Mouse (Mus musculus): ENCODE measurements around the gene Arl16. TPM values are rescaled to one million over a fixed set of nuclear protein-coding genes. Genes with fewer than 3 reads are reported as not detected.
A peak's percentile ranks its signal among the peaks of the same experiment; 100 is the strongest.

Gene Arl16
- total RNA-seq, 2 experiments from 2014 or later, result 47.2 to 49.7 TPM

DNA sequence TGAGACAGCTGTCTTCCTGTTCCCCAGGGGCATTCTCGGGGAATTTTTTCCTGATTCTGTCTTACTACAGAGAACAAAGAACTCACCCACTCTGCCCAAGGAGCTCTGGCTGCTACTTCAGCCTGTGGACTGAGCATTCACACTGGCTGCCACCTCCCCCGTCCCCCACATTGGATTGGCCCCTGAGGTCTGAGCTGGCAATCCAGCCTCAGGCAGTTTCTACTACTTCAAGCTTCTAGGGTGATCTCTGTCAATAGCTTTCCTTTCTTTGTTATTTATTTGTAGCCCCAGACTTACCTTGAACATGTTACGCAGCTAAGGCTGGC lies 25.4 kb upstream of the Arl16 start:
- DNase-seq (ENCODE audit: low spot score in 2 of 2), result no peak

DNA sequence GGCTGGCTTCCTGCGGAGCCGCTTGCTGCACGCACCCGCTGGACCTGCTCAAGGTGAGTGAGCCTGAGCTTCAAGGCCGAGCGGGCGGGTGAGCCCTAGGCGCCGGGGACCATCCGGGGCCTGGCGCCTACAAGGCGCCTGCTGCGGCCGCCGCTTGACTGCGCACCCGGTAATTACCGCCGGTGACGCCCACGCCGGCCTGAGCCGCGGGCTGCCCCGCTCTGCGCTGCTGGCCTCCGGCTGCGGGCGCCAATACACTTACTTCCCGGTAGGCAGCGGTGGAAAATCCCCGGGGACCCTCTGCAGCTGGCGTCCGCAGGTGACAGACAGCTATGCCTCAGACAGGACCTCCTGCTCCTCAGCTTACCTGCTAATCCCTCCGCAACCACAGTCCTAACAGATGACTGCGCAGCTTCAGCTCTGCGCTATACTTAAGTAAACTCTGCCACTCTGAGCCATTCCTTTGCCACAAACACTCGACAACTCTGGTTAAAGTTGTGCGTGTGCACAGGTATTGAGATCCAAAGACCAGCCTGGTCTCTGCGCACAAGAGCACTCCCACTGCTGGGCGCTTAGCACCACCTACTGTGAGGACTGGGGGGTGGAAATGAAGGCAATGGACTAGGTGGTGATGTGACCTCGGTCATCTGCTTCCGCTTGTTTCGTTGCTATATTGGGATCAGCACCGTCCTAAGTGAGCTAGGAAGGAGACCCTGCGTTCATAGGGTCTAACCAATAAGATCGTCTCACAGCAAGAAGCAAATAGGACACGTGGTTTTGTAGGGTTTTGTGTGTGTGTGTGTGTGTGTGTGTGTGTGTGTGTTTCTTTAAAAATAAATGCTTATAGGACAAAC lies 24.8 kb upstream of the Arl16 start:
- DNase-seq (ENCODE audit: low spot score in 2 of 2), result no peak

DNA sequence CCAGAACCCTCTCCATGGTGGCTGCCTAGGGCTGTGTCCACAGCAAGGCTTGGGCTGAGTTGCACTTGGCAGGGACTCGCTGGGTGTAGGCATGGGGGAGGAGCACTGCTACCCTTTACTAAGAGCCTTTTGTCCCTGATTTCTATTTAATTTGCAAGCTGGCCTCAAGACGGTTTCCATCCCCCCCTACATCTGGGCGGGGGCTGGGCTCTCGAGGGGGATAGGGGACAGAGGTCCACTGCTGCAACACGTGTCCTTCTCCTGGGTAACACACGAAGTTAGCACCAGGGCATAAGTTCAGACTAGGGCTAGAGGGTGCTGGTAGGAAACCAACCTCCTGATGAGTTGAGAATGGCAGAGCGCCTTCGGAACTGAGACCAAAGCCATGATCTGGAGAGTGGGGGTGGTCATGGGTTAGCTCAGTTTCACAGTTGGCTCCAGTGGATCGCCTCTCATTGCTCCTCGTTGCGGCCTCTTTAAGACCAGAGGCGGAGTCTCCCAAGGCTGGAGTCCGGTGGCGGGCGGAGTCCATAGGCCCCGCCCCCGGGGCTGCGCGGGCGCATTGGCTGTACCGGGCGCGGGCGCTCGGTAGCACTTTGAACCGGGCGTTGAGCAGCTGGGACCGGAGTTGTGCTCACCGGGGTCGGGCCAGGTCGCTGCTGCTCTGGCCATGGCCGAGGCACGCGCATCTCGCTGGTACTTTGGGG lies 24.1 kb upstream of the Arl16 start, which contains the start of gene Slc25a10:
Gene Slc25a10, plus strand, starts transcription at position 524 of the 707 bp plus-strand sequence.
- DNase-seq (ENCODE audit: low spot score in 2 of 2), result peak; percentile 80 to 88

DNA sequence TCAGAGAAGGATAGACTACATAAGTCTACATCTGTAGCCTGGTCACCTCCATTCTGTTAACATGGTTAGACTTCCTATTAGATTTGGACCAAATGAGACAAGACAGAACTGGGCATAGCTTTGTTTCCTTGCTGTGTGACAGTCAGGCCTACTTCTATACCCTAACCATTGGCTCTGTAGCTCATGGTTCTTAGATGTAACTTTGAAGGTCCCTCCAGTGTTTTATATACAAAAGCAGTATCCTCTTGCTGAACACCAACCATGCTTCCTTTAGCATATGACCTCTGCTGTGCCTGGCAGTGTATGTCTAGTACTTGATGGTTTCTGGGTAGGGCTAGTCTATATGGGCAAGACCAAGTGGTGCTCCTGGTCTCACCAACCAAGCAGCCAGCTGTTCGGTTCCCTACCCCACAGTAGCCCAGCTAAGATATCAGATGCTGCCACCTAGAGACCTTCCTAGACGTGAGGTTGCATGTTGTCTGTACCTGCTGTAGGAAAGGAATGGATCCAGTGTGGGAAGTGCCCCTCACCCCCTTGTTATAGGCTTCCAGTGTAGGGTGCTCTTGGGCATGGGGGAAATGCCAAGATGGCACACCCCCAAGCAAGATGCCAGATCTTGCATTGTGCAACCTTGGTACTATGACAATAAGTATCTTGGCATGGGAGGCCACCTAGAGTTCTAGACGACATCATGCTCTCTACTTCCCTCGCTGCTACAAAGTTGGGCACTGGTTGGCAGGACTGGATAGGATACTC lies 23.1 kb upstream of the Arl16 start:
- no peak for DNase-seq (ENCODE audit: low spot score in 2 of 2)

DNA sequence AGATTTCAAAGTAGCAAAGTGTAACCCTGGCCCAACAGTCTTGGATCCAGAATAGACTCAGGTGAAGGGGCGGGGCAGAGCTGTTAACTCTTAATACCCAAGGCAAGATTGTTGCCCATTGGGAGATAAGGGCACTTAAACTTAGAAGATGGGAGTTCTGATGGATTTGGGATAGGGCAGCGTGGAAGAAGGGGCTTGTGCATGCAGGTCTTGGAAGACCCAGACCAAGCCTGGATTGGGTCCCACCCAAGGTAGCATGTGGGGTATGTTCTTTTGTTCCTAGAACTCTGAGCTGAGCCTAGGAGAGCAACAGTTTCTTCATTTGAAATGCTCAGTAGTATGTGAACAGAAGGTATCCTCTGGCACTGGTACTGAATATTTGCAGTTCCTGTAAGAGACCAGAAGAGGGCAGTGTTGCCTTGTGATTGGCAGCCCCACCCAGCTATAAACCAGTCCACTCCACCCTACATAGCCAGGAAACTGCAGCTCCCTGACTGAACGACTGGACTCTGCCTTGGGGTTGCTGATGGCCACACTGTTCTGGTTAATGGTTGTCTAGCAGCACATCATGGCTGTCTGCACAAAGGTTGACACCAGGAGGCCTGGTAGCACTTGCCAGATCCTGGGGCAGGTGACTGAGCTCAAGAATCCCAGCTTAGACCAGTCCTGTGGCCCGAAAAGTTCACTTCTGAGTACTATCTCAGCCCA lies 21.8 kb upstream of the Arl16 start:
- DNase-seq (ENCODE audit: low spot score in 2 of 2), result peak; percentile 49 to 52

DNA sequence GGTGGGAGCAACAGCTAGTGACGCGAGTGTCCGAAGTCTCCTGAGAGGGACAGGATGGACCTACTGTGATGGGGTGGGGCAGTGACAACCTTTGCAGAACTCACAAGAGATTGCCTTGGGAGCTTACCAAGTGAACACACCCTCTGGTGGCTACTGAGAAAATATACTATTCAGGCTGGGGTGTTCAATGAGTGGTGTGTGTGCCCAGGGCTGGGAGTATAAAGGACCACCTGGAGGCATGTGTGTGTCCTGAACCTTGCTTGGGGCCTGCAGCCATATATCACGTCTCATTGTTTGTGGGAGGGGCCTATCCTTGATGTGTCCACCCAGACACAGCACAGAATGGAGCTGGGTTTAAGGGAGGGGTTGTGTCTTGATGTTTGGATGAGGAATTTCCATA lies 21.1 kb upstream of the Arl16 start:
- no peak for DNase-seq (ENCODE audit: low spot score in 2 of 2)

DNA sequence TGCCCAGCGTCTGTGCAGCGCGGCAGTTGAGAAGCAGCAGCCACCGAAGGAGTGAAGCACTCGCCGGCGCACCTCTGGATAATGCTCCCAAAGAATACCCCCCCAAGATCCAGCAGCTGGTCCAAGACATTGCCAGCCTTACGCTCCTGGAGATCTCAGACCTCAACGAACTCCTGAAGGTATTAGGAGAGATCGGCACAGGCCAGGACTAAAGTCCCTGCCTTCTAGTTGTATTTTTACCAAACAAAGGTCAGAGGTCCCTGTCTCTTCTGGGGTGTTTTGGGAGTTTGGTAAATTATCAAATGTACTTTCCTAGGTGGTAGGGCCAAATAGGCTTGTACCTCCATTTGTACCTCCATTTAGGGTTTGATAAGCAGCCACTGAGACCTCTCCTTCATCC lies 17.8 kb upstream of the Arl16 start:
- no peak for DNase-seq (ENCODE audit: low spot score in 2 of 2)

DNA sequence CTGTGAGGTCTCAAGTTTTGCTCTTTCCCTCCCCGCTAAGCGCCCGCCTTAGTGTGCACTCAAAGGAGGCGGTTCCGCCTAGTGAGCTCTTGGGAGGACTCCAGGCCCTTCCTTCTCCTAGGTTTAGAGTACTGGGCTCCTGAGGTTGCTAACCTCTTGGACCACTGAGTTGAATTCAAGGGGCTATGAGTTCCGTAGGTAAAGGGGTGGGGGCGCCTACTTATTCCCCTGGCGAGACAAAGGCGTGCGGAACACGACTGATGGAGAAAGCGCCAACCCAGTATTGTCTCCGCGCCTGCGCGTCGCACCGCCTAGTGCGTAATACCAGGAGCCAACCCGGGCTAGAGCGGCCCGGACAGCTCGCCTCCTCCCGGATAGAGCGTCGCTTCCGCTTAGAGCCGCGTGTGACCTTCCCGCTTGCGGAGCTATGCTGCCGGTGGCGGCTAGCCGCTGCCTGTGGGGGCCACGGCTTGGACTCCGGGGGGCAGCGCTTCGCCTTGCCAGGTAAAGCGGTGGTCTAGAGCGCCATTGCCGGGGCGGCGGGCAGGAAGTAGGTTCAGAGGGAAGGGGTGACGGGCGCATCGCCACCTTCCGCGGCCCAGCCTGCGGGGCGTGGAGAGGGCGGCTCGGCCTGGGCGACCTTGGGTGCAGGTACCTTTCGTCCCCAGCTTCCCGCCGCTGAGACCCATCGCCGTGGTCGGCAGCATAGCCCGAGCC lies 17.0 kb upstream of the Arl16 start, which contains the start of gene Mrpl12:
Gene Mrpl12, plus strand, starts transcription at position 349 of the 717 bp plus-strand sequence.
- peak; percentile 87 to 90 for DNase-seq (ENCODE audit: low spot score in 2 of 2)

DNA sequence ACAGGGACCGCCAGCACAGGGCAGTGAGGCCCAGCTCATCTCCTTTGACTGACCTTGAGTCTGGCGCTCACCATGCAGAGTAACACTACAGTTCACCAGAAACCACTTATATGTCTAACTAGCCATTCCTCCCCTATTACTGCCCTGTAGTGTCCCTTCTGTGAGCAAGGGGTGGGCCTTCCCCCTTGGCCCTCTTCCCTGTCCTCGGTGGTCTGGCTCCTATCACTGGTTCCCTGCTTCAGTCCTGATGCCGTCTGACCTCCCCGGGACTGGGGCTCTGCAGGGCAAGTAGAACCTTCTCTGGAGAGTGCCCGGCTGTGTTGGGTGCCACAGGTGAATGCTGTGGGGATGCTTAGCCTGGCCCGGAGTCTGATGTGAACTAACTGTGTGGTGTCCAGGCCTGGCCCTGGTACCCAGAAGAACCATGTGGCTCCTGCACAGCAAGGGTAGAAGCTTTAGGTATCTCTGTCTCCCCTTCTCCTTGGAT lies 16.1 kb upstream of the Arl16 start:
- DNase-seq (ENCODE audit: low spot score in 2 of 2), result no peak

DNA sequence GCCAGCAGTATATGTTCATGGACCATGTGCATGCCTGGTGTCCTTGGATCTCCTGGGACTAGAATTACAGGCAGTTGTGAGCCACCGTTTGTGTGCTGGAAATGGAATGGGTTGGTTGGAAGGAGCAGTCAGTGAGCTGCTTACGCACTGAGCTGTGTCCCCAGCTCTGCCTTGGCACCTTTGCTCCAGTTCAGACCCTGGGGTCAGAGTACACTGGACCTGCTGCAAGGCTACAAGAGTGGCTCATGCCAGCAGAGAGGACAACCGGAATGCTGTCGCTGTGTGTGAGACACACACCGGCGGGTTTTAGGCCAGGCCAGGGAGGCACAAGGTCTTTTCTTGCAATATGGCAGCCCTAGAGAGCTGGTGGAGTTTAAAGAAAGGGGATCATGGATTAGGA lies 4.6 kb upstream of the Arl16 start:
- DNase-seq (ENCODE audit: low spot score in 2 of 2), result no peak

DNA sequence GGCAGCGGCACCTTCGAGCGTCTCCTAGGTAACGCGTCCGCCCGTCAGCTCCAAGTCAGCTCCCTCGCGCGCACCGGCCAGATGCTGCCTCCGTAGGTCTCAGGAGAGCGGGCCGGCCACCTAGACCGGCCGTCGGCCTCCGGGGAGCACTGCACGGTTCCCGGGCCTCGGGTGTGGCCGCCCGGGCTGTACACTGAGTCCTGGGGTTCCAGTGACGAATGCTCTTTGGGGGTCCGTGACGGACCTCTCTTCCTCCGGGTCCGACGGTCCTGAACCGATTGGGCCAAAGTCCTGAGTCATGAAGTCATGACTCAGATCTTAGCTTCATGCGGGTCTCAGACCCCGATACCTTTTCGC lies 307 bp upstream of the Arl16 start:
- no peak for DNase-seq (ENCODE audit: low spot score in 2 of 2)

DNA sequence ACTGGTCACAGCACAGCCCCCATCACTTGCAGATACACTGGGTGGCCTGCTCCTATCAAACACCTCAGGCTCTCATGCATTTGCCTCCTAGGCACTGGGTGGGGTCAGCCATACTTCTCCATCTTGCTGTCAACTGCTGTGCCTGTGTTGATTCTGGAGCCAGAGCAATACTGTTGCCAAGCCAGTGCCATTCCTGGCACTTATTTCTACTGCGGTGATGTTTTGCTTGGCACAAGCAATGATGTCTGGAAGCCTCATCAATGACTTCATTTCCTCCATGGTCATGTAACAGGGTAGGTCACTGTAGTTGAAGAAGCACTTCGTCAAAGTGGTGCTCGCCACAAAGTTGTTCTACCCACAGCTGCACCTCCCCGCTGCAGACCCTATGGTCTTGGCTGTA lies 1.9 kb downstream of the Arl16 start:
- DNase-seq (ENCODE audit: low spot score in 2 of 2), result no peak

DNA sequence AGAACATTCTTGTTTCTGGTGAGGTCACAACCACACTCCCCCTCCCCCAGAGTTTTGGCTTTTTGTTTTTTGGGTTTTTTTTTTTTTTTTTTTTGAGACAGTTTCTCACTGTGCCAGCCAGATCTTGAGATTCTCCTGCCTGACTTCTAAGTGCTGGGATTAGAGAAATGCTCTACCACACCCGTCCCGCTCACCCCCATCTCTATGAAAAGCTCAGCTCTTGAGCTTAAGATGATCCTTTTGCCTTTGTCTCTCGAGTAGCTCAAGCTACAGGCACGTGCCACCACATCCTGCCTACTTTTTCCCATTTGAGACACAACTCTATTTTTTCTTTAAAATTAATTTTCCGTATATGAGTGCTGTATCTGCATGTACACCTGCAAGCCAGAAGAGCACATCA lies 3.0 kb downstream of the Arl16 start:
- DNase-seq (ENCODE audit: low spot score in 2 of 2), result no peak

DNA sequence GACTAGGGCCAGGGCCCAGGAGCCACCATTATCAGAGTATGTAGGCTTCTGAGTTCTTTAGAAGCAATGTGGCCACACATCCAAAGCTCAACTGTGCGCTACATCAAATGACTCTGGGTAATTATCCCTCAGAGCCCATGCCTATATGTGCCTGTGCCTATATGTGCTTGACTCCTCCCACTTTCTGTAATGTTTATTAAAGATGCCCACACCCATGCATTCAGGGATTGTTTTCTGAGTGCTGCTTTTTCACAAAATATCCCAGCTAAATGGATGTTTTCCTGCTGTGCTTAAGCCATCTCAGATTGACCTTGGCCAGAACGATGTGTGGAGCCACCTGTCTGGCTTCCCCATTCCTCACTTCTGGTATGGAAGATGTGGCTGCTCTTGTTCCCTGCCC lies 3.9 kb downstream of the Arl16 start:
- no peak for DNase-seq (ENCODE audit: low spot score in 2 of 2)

DNA sequence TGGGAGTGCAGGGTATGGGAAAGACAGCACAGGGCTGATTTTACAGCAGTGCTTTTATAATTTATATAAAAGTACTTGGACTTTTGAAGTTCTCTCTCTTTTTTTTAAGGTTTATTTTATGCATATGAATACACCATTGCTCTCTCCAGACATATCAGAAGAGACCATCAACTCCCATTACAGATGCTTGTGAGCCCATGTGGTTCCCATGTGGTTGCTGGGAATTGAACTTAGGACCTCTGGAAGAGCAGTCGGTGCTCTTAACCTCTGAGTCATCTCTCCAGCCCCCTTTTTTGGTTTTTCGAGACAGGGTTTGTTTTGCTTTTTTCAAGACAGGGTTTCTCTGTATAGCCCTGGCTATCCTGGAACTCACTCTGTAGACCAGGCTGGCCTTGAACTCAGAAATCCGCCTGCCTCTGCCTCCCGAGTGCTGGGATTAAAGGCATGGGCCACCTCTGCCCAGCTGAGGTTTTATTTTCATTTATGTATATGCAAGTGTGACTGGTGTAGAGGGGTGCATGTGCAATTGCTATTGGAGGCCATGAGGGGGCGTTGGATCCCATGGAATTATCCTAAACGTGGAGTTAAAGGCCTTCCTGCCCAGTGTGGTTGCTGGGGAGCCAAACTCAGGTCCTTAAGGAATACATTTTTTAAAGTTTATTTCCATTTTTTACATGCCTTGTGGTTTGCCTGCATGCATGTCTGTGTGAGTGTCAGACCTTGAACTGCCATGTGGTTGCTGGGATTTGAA lies 8.4 kb downstream of the Arl16 start:
- DNase-seq (ENCODE audit: low spot score in 2 of 2), result no peak

DNA sequence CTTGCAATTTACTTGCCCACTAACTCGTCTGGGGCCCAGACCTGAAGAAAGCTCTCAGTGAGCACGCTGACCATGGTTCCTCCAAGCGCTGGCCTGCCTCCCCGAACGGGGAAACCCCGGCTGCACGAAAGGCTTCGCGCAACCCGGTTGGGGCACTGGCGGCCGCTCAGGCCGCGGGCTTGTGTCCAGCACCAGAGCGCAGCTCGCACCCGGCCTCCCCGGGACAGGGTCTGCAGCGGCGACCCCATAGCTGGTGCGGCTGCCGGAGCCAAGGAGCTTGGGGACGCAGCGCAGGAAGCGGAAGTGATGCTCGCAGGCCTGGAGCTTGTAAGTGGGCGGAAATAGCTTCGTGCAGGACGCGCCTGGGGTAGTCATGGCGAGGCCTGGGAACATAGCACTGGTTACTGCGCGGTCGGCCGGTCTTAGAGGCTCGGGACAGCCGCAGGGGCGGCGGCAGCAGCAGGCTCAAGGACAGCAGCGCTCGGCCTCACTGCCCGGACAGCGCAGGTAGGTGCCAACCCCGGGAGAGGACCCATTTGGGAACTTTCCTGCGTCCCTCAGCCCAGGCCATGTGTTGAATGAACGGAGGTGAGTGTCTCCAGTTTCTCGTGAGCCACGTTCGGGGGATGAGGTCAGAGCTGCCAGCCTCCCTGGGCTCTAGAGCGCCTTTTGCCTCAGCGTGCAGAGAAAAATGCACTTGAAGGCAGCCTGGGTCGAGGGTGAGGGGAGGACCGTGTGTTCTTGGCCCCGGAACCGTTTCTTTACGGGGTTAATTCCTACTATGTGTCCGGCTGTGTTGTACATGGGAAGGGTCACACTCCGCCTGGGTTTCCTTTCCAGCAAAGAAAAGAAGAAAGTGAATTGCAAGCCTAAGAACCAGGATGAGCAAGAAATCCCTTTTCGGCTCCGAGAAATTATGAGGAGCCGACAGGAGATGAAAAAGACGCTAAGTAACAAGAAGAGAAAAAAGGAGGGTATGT lies 9.3 kb downstream of the Arl16 start, which contains the start of the genes Oxld1 and Ccdc137:
Gene Oxld1, minus strand, starts transcription at position 297 of the 980 bp plus-strand sequence.
Gene Ccdc137, plus strand, starts transcription at position 344 of the 980 bp plus-strand sequence.
- peak; percentile 72 to 80 for DNase-seq (ENCODE audit: low spot score in 2 of 2)

DNA sequence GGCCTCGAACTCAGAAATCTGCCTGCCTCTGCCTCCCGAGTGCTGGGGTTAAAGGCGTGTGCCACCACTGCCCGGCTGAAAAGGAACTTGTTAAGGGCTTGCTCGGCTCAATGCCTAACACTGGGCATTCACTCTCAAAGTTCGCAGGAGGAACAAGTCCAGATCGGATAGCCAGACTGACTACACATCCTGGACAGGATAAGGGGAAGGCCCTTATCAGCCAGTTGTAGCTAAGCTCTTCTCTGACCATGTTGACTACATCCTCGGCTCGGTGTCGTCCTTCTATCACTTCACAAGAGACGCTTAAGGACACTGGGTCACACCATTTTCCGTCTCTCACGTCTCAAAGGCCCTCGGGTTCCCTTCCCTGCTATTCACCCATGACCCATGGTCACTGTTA lies 10.0 kb downstream of the Arl16 start:
- no peak for DNase-seq (ENCODE audit: low spot score in 2 of 2)

DNA sequence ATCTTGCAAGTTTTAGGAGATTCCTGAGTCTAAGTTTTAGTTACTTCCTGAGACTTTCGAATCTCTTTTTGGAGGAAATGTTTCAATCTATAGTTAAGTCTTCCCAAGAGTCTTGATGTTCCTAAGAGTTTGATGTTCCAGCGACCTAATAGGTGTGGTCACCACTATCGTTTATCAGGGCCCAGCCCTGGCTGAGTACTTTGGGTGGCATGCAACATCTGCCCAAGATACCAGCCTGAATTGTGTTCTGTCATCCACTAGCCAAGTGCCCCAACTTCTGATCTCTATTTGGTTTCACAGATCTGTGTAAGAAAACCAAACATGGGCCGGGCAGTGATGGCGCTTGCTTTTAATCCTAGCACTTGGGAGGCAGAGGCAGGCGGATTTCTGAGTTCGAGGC lies 12.0 kb downstream of the Arl16 start:
- DNase-seq (ENCODE audit: low spot score in 2 of 2), result no peak
